Mouse (Mus musculus) embryonic facial prominence, embryonic 12.5 days (tissue): ENCODE data around the gene Cadm4. TPM values are rescaled to one million over a fixed set of nuclear protein-coding genes. Genes with fewer than 3 reads are reported as not detected.

ENCODE experiments used
- ATAC-seq: fragments of 200-750 bp; cut with Nextera tagmentation; 2 replicates; pipeline ENCODE4 v1.8.0; 2017; ENCODE audit not compliant: insufficient number of reproducible peaks, insufficient read depth, low FRiP score, low TSS enrichment
- H3K27ac ChIP-seq: fragments of 300-500 bp; sonication (generic); 2 replicates; pipeline ENCODE4 v1.5.1; 2016; ENCODE audit warnings: mild to moderate bottlenecking
- H3K27me3 ChIP-seq: fragments of 300-500 bp; sonication (generic); 2 replicates; pipeline ENCODE4 v1.6.1; 2016; ENCODE audit warnings: mild to moderate bottlenecking, moderate library complexity
- H3K36me3 ChIP-seq: fragments of 300-500 bp; sonication (generic); 2 replicates; pipeline ENCODE4 v1.6.1; 2016; ENCODE audit warnings: mild to moderate bottlenecking
- H3K4me1 ChIP-seq: fragments of 300-500 bp; sonication (generic); 2 replicates; pipeline ENCODE4 v1.6.1; 2016
- H3K4me2 ChIP-seq: fragments of 300-500 bp; sonication (generic); replicated peaks from 2 replicates; pipeline ENCODE4 v1.6.1; 2016; ENCODE audit warnings: mild to moderate bottlenecking, moderate library complexity
- H3K4me3 ChIP-seq: fragments of 300-500 bp; sonication (generic); 2 replicates; pipeline ENCODE4 v1.5.1; 2016; ENCODE audit warnings: mild to moderate bottlenecking
- H3K9ac ChIP-seq: fragments of 300-500 bp; sonication (generic); 2 replicates; pipeline ENCODE4 v1.6.1; 2016; ENCODE audit warnings: mild to moderate bottlenecking, moderate library complexity
- H3K9me3 ChIP-seq: fragments of 300-500 bp; sonication (generic); 2 replicates; pipeline ENCODE4 v1.6.1; 2016; ENCODE audit warnings: mild to moderate bottlenecking, moderate library complexity
- WGBS: fragments of 180-500 bp; shearing (Covaris S2); methylation state at CpG from one replicate; pipeline ENCODE4 v1.1.7; 2016; 5-methylcytosine and 5-hydroxymethylcytosine counted together
- polyA plus RNA-seq: library from polyadenylated mRNA; unstranded; fragments of >200 nt; fragmentation: Nextera tagmentation; extraction: Ambion mirVana; gene quantifications from 2 replicates; pipeline ENCODE4 v1.2.1, GENCODE M21; 2016

Cadm4 gene
- polyA plus RNA-seq, 1 experiment from 2014 or later, result 7.6 TPM

GRCm38 (mm10) chr7:24451855-24452311, 29.9 kb upstream of the Cadm4 start, which contains the start of gene Irgc1:
Irgc1 (minus strand) TSS chr7:24452297.
- Histone ChIP-seq H3K4me3 (no peak within 1 kb of the TSS), H3K27ac (no peak within 1 kb of the TSS), H3K4me2 (no peak within 1 kb of the TSS), H3K4me1 (no peaks in the 10 kb centered on the region), H3K27me3 (no peaks in the 10 kb centered on the region; the same call in 1 of the 2 replicates), H3K36me3 (no peaks in the 10 kb centered on the region), H3K9ac (no peak within 1 kb of the TSS), H3K9me3 (no peaks in the 10 kb centered on the region)
- WGBS, result 83% methylated on average over 9 of the region's 9 CpGs
- ATAC-seq, result no peak

DNA sequence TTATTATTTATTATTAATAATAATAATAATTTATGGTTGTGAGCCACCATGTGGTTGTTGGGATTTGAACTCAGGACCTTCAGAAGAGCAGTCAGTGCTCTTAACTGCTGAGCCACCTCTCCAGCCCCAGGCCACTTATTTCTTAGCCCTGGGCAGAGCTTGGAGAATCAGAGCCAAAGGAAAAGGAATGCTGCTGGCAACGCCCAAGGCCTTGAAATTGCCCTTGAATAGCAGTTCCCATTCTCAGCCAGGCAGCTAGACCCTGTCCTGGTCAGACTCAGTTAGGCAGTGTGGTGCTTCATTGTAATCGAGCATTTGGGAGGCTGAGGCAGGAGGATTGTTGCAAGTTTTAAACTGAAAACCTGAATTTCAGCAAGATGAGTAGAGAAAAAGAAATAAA, 27.6 kb upstream of the Cadm4 start:
- Histone ChIP-seq H3K4me3 (no peak overlapping the region), H3K9me3 (no peaks in the 10 kb centered on the region), H3K36me3 (no peaks in the 10 kb centered on the region), H3K9ac (no peak overlapping the region), H3K27me3 (no peaks in the 10 kb centered on the region; the same call in 1 of the 2 replicates), H3K4me2 (no peak overlapping the region), H3K27ac (no peak overlapping the region), H3K4me1 (no peaks in the 10 kb centered on the region)
- WGBS, result 75% methylated on average over 2 of the region's 2 CpGs
- no peak for ATAC-seq

- Histone ChIP-seq H3K4me3 (no peak overlapping the region), H3K4me1 (no peaks in the 10 kb centered on the region), H3K9me3 (no peaks in the 10 kb centered on the region), H3K9ac (no peak overlapping the region), H3K27ac (no peak overlapping the region), H3K27me3 (peaks cover 4% of the 10 kb centered on the region; the same call in 1 of the 2 replicates), H3K36me3 (no peaks in the 10 kb centered on the region), H3K4me2 (no peak overlapping the region)
- no peak for ATAC-seq
- 75% methylated on average over 5 of the region's 5 CpGs for WGBS
Observed at GRCm38 (mm10) chr7:24455726-24456125, 26.1 kb upstream of the Cadm4 start.

DNA sequence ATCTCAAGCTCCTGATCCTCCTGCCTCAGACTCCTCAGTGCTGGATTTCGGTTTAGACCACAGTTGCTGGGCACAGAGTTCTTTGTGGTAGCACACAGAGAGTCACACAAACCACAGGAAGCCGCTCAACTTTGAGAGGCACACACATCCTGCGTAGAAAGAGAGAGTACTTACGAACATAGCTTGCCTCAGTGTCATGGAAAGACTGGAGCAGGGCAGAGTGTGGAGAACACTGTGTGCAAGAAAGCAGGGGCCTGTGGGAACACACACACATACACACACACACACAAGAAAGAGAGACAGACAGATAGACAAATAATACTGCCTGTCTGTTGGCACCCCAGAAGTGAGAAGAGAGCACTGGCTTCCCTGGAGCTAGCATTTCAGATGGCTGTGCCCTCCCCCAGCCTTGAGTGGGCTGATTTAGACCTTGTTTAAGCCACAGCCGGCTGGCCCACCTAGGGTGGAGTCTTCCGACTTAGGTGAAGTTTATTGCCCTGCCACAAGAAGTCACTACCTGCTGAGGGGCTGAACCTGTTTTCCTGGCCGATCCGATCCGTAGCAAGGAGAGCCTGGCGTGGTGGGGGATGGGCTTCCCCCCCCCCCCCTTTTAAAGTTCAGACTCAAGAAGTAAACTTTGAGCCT, 24.0 kb upstream of the Cadm4 start:
- Histone ChIP-seq H3K4me2 (no peak overlapping the region), H3K9me3 (no peaks in the 10 kb centered on the region), H3K36me3 (no peaks in the 10 kb centered on the region), H3K9ac (no peak overlapping the region), H3K4me3 (no peak overlapping the region), H3K27ac (no peak overlapping the region), H3K4me1 (peaks cover 4% of the 10 kb centered on the region; the same call in 1 of the 2 replicates), H3K27me3 (peaks cover 6% of the 10 kb centered on the region; the same call in 1 of the 2 replicates)
- no peak for ATAC-seq
- WGBS, result 71% methylated on average over 10 of the region's 10 CpGs

DNA sequence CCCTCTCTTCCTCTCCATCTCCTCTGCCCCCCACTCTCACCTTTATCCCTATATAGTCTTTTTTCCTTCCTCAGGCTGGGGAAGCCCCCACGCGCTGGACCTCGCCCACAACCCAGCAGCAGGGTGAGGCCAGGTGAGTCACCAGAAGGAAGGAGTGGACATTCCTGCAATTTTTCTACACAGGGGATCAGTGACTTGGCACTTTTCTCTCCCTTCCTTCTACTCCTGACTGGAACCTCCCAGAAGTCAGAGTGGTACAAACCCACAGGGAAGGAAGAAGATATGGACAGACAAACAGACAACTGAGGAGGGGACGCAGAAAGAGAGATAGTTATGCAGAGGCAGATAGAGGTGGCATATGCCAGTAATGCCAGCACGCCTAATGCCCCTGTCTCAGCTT, 22.4 kb upstream of the Cadm4 start:
- ATAC-seq, result no peak
- peaks cover 9% of the 10 kb centered on the region for H3K4me1 ChIP-seq

DNA sequence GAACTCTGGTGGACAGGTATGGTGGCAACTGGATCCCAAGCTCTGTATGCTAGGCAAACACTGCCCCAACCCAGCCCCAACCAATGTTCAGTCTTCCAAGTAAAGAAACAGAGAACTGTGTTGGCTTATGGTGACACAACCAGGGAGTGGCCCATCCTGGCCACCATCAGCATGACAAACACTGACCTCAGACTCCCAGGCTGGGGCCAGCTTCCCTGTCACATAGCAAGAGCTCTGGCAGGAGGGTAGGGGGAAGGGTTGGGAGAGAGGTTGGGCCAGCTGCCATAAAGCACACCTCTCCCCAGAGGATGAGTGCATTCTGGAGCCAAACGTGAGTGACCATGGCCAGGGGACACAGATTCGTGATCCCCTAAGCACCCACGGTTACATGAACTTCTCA, 22.0 kb upstream of the Cadm4 start:
- no peak for ATAC-seq
- H3K9ac ChIP-seq, result no peak overlapping the region
- H3K27me3 ChIP-seq, result 0 out of 2 replicates have a peak, but pooled peaks cover 6% of the 10 kb centered on the region
- no peak overlapping the region for H3K4me3 ChIP-seq
- H3K36me3 ChIP-seq, result no peaks in the 10 kb centered on the region
- 68% methylated on average over 3 of the region's 3 CpGs for WGBS
- peaks cover 9% of the 10 kb centered on the region for H3K4me1 ChIP-seq
- no peak overlapping the region for H3K27ac ChIP-seq
- H3K4me2 ChIP-seq, result no peak overlapping the region
- no peaks in the 10 kb centered on the region for H3K9me3 ChIP-seq

More for the DNA sequence above, 22.4 kb upstream of the Cadm4 start:
- Histone ChIP-seq H3K27me3 (0 out of 2 replicates have a peak, but pooled peaks cover 6% of the 10 kb centered on the region), H3K27ac (no peak overlapping the region), H3K4me3 (no peak overlapping the region), H3K9ac (no peak overlapping the region), H3K9me3 (no peaks in the 10 kb centered on the region), H3K4me2 (no peak overlapping the region), H3K36me3 (no peaks in the 10 kb centered on the region)
- 75% methylated on average over 5 of the region's 5 CpGs for WGBS

DNA sequence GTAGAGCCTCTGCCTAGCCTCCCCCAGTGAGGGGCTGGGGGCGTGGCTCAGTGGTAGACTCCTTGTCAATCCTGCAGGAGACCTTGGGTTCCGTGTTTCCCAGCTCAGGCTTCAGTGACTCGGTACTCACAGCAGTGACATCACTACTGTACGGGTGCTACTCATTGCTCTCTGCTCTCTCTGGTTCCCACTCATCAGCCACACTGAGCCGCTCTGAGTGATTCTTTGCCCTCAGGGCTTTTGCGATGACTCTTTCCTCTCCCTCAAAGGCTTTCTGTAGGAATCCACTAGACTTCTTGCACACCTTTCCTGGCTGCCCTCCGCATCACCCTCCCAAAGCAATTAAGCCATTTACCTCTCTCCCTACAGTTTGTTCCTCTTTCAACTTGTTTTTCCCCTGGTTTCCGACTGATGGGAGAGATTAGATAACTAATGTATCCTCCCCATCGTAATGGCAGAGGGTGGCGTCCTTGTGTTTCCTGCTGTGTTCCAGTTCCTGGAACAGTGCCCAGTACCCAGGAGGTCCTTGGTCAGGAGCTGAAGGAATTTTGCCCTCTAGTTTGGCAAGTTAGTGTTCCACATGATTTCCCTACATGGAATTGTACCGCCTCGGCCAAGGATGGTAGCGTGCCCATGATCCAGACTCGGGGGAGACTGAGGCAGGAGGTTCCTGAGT, 20.3 kb upstream of the Cadm4 start:
- H3K4me1 ChIP-seq, result peaks cover 9% of the 10 kb centered on the region
- no peak overlapping the region for H3K4me2 ChIP-seq
- no peaks in the 10 kb centered on the region for H3K9me3 ChIP-seq
- 66% methylated on average over 14 of the region's 14 CpGs for WGBS
- H3K4me3 ChIP-seq, result no peak overlapping the region
- H3K27ac ChIP-seq, result no peak overlapping the region
- H3K9ac ChIP-seq, result no peak overlapping the region
- 0 out of 2 replicates have a peak, but pooled peaks cover 6% of the 10 kb centered on the region for H3K27me3 ChIP-seq
- no peaks in the 10 kb centered on the region for H3K36me3 ChIP-seq
- no peak for ATAC-seq

DNA sequence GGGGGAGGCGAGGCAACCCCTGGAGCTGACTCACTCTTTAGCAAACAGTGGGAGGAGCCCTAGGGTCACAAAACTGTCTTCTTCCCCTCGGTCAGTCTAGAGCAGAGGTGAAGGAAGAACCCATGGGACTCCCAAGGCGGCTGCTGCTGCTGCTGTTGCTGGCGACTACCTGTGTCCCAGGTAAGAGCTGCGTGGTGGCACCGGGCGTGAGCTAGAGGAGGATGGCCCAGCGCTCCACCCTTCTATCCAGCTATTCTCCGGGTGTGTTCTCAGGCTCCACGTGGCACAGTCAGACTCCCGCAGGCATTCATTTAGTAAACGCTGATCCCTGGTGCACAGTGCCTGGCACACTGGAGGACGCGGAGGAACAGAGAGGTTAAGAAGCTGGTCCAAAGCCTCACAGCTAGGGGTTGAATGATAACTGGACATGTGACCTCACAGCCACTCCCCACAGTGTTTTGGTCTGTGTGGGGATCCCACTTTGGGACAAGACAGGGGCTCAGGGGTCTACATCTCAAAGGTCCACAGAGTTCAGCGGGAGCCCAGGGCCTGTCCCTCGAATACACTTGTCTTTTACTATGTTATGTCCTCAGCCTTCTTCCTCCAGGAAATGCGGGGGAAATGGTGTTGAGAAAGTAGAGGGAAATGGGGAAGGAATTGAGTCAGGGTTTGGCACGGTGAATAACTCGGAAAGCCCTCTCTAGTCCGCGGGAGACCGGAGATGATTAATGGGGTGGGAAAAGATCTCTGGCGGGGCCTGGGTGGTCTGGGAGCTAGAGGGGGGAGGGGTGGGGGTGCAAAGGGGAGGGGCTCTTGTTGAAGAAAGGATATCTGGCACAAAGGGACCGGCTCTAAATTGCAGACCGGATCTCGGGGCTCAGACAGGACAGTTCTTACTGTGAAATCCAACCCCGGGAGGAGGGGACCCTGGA, 19.2 kb upstream of the Cadm4 start, which contains the start of gene Plaur:
Plaur (plus strand) TSS at position 97 of the 932 bp plus-strand sequence.
- ATAC-seq, result no peak
- H3K4me2 ChIP-seq, result peak within 1 kb of the TSS; percentile 28
- 9% methylated on average over 27 of the region's 27 CpGs for WGBS
- H3K9ac ChIP-seq, result no peak within 1 kb of the TSS
- no peak within 1 kb of the TSS for H3K27ac ChIP-seq
- H3K9me3 ChIP-seq, result no peaks in the 10 kb centered on the region
- H3K36me3 ChIP-seq, result no peaks in the 10 kb centered on the region
- H3K27me3 ChIP-seq, result 0 out of 2 replicates have a peak, but pooled peaks cover 6% of the 10 kb centered on the region
- peaks cover 9% of the 10 kb centered on the region for H3K4me1 ChIP-seq
- H3K4me3 ChIP-seq, result no peak within 1 kb of the TSS

DNA sequence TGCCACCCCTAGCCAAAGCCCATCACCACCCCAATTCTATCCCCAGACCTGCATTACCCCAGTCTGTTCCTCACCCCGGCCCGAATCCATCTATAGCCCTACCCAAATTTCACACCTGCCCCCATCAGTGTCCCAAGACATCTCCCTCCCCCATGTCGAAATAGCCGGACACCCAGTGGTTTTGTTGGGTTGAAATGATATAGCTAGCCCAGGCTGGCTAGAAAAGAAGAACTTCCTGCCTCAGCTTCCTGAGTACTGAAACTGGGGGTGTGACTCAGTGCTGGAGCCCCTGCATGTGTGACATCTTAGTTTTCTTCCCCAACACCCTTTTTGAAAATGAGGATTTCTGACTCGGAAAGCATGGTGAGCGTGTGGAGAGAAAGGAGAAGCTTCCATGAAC, 15.0 kb upstream of the Cadm4 start:
- H3K4me2 ChIP-seq, result no peak overlapping the region
- H3K27ac ChIP-seq, result no peak overlapping the region
- H3K4me1 ChIP-seq, result peaks cover 9% of the 10 kb centered on the region
- H3K9ac ChIP-seq, result no peak overlapping the region
- WGBS, result 87% methylated on average over 6 of the region's 6 CpGs
- no peak overlapping the region for H3K4me3 ChIP-seq
- 0 out of 2 replicates have a peak, but pooled peaks cover 3% of the 10 kb centered on the region for H3K9me3 ChIP-seq
- no peak for ATAC-seq
- 0 out of 2 replicates have a peak, but pooled peaks cover 2% of the 10 kb centered on the region for H3K27me3 ChIP-seq
- H3K36me3 ChIP-seq, result no peaks in the 10 kb centered on the region

- no peaks in the 10 kb centered on the region for H3K27me3 ChIP-seq
- peaks cover 4% of the 10 kb centered on the region for H3K4me1 ChIP-seq
- no peak for ATAC-seq
- no peak overlapping the region for H3K4me3 ChIP-seq
- no peak overlapping the region for H3K4me2 ChIP-seq
- H3K9ac ChIP-seq, result no peak overlapping the region
- H3K36me3 ChIP-seq, result no peaks in the 10 kb centered on the region
- H3K27ac ChIP-seq, result no peak overlapping the region
- WGBS, result 84% methylated on average over 5 of the region's 5 CpGs
- H3K9me3 ChIP-seq, result 0 out of 2 replicates have a peak, but pooled peaks cover 3% of the 10 kb centered on the region
Observed at GRCm38 (mm10) chr7:24467886-24468285, 13.9 kb upstream of the Cadm4 start.

DNA sequence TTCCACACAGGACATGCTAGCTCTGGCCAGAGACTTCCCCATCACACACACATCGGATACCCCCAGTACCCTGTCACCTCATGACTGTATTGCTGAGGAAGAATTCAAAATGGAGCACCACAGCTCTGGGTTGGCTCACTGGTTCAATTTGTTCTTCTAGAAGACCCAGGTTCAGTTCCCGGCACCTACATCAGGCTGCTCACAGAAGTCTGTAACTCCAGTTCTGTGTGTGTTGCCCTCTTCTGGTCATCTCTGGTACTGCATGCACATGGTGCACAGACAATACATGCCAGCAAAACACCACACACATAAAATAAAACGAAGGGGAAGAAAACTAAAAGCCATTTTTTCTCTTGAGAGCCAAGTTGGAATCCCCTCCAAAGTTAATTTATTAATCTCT, 12.7 kb upstream of the Cadm4 start:
- H3K4me3 ChIP-seq, result no peak overlapping the region
- no peaks in the 10 kb centered on the region for H3K4me1 ChIP-seq
- 81% methylated on average over 3 of the region's 3 CpGs for WGBS
- no peak for ATAC-seq
- no peaks in the 10 kb centered on the region for H3K27me3 ChIP-seq
- no peaks in the 10 kb centered on the region for H3K36me3 ChIP-seq
- no peak overlapping the region for H3K4me2 ChIP-seq
- no peak overlapping the region for H3K27ac ChIP-seq
- 0 out of 2 replicates have a peak, but pooled peaks cover 3% of the 10 kb centered on the region for H3K9me3 ChIP-seq
- no peak overlapping the region for H3K9ac ChIP-seq
